Mouse (Mus musculus) spleen, adult 2 months (tissue): Measurements from ENCODE around the gene Map4k1. TPM values are rescaled to one million over a fixed set of nuclear protein-coding genes. Genes with fewer than 3 reads are reported as not detected.

Source experiments
- DNase-seq, 2 experiments: peaks; one replicate each; pipeline versions ENCODE4 v3.0.0 to v3.0.0-alpha.2; 2012 to 2021; ENCODE audit warnings: low spot score in 2 of 2, low read depth in 1 of 2
- H3K27ac ChIP-seq: fragments of 200-500 bp; 2 replicates; pipeline ENCODE4 v1.5.1; 2012; ENCODE audit warnings: low read length, inconsistent platforms; ENCODE audit not compliant: insufficient read depth
- H3K27me3 ChIP-seq: fragments of 200-500 bp; 2 replicates; pipeline ENCODE4 v1.6.1; 2012; ENCODE audit warnings: mild to moderate bottlenecking, moderate library complexity, low read length, inconsistent platforms; ENCODE audit not compliant: control insufficient read depth, insufficient read depth
- H3K36me3 ChIP-seq: fragments of 200-500 bp; 2 replicates; pipeline ENCODE4 v1.6.1; 2012; ENCODE audit warnings: mild to moderate bottlenecking, low read length, inconsistent platforms; ENCODE audit not compliant: control insufficient read depth, insufficient read depth
- H3K4me1 ChIP-seq: fragments of 200-500 bp; 2 replicates; pipeline ENCODE4 v1.6.1; 2011; ENCODE audit warnings: inconsistent platforms; ENCODE audit not compliant: control insufficient read depth, insufficient read depth, insufficient read length
- H3K4me3 ChIP-seq: fragments of 200-500 bp; 2 replicates; pipeline ENCODE4 v1.5.1; 2011; ENCODE audit warnings: mild to moderate bottlenecking, inconsistent platforms; ENCODE audit not compliant: insufficient read depth, insufficient read length; ENCODE audit errors: extremely low read depth
- CTCF ChIP-seq: fragments of 200-500 bp; IDR thresholded peaks from 2 replicates; pipeline ENCODE4 v1.5.1; 2011; ENCODE audit warnings: mild to moderate bottlenecking, inconsistent platforms; ENCODE audit not compliant: insufficient read depth, insufficient read length, insufficient replicate concordance; ENCODE audit errors: extremely low read depth
- POLR2A ChIP-seq: fragments of 200-500 bp; IDR thresholded peaks from 2 replicates; pipeline ENCODE4 v1.6.1; 2011; ENCODE audit warnings: low read depth, low read length, inconsistent platforms
- WGBS: fragments of 180-500 bp; shearing (Covaris S2); methylation state at CpG from one replicate; pipeline ENCODE4 v1.1.7; 2018; 5-methylcytosine and 5-hydroxymethylcytosine counted together
- polyA plus RNA-seq: library from polyadenylated mRNA; depleted of rRNA; stranded (reverse); fragments of >200 nt; gene quantifications from 2 replicates; pipeline ENCODE4 v1.2.3, GENCODE M21; 2012

Gene Map4k1
- polyA plus RNA-seq, 1 experiment, result 174 TPM

- no peak overlapping the region for H3K27ac ChIP-seq
Measured at GRCm38 (mm10) chr7:28948746-28949145, 33.1 kb upstream of the Map4k1 start.

DNA sequence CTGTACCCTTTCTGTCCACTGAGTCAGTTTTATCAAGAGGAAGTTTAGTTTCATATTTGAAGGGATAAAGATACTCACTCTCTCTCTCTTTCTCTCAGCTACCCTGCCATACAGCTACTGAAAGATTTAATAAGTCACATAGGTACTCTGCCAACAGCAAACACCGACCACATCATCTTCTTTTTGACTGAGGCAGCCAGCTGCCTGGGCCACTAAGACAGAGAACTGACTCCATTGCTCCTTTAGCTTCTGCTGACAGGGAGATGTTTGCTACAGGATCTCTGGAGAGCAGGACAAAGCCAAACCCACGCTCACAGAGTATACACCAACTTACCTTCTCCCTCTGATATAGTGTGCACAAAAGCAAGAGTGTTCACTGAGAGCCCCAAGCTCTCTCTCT, 32.6 kb upstream of the Map4k1 start:
- TF ChIP-seq CTCF (no peak), POLR2A (no peak)
- Histone ChIP-seq H3K4me3 (no peak overlapping the region), H3K27me3 (no peaks in the 10 kb centered on the region), H3K27ac (no peak overlapping the region), H3K4me1 (peaks cover 20% of the 10 kb centered on the region), H3K36me3 (no peaks in the 10 kb centered on the region)
- no peak for DNase-seq
- 83% methylated on average over 2 of the region's 2 CpGs for WGBS

More at GRCm38 (mm10) chr7:28948746-28949145, 33.1 kb upstream of the Map4k1 start:
- Histone ChIP-seq H3K4me3 (no peak overlapping the region), H3K36me3 (no peaks in the 10 kb centered on the region), H3K4me1 (peaks cover 20% of the 10 kb centered on the region), H3K27me3 (no peaks in the 10 kb centered on the region)
- 95% methylated on average over 7 of the region's 7 CpGs for WGBS
- TF ChIP-seq POLR2A (no peak), CTCF (no peak)
- DNase-seq, result no peak

- Histone ChIP-seq H3K4me1 (peaks cover 19% of the 10 kb centered on the region), H3K27me3 (no peaks in the 10 kb centered on the region), H3K4me3 (no peak overlapping the region), H3K36me3 (no peaks in the 10 kb centered on the region), H3K27ac (no peak overlapping the region)
- no peak for TF ChIP-seq CTCF
- TF ChIP-seq POLR2A, result no peak
- DNase-seq, result no peak
- WGBS, result 88% methylated on average over 10 of the region's 10 CpGs
Measured at GRCm38 (mm10) chr7:28950346-28951037, 31.4 kb upstream of the Map4k1 start.

- 84% methylated on average over 2 of the region's 2 CpGs for WGBS
- H3K4me1 ChIP-seq, result peaks cover 6% of the 10 kb centered on the region; the same call in 1 of the 2 replicates
- H3K27ac ChIP-seq, result peak overlapping the region; percentile 10
- H3K36me3 ChIP-seq, result no peaks in the 10 kb centered on the region
- H3K27me3 ChIP-seq, result no peaks in the 10 kb centered on the region
- no peak overlapping the region for H3K4me3 ChIP-seq
- TF ChIP-seq POLR2A, result no peak
- TF ChIP-seq CTCF, result no peak
- DNase-seq, result no peak
Measured at GRCm38 (mm10) chr7:28951764-28952163, 30.1 kb upstream of the Map4k1 start.

- no peak for TF ChIP-seq CTCF
- TF ChIP-seq POLR2A, result no peak
- no peak overlapping the region for H3K4me3 ChIP-seq
- H3K27ac ChIP-seq, result no peak overlapping the region
- no peaks in the 10 kb centered on the region for H3K36me3 ChIP-seq
- no peaks in the 10 kb centered on the region for H3K27me3 ChIP-seq
- 49% methylated on average over 3 of the region's 3 CpGs for WGBS
- peaks cover 3% of the 10 kb centered on the region; the same call in 1 of the 2 replicates for H3K4me1 ChIP-seq
- DNase-seq, result no peak
Measured at GRCm38 (mm10) chr7:28952786-28953185, 29.1 kb upstream of the Map4k1 start.

- WGBS, result 73% methylated on average over 2 of the region's 2 CpGs
- no peaks in the 10 kb centered on the region for H3K36me3 ChIP-seq
- no peak overlapping the region for H3K4me3 ChIP-seq
- H3K27me3 ChIP-seq, result no peaks in the 10 kb centered on the region
- no peak for TF ChIP-seq CTCF
- TF ChIP-seq POLR2A, result no peak
- no peak overlapping the region for H3K27ac ChIP-seq
- no peak for DNase-seq
- peaks cover 3% of the 10 kb centered on the region; the same call in 1 of the 2 replicates for H3K4me1 ChIP-seq
Measured at GRCm38 (mm10) chr7:28953476-28954376, 28.1 kb upstream of the Map4k1 start.
